Mouse (Mus musculus): ENCODE results near the gene Nomo1.

- TF ChIP-seq CTCF (IDR thresholded peaks at IDR 0.05; ENCODE audit: borderline replicate concordance, insufficient read depth, low read depth, low read length) (no peak), POLR2A (IDR thresholded peaks at IDR 0.05; ENCODE audit: borderline replicate concordance, insufficient read depth, low read length) (no peak)
Observed at GRCm38 (mm10) chr7:46033870-46034337, 406 bp downstream of the Nomo1 start.
